Mouse (Mus musculus): ENCODE measurements at regions not wholly inside any gene's neighbourhood (a gene's known extent, or its start where the extent isn't known, plus 50 kb on each side); places are given as distances from the start of the nearest gene placed in this dataset.

GRCm38 (mm10) chr5:75346836-75347773, 195.0 kb downstream of the Pdgfra start:
- DNase-seq, result no peak

DNA sequence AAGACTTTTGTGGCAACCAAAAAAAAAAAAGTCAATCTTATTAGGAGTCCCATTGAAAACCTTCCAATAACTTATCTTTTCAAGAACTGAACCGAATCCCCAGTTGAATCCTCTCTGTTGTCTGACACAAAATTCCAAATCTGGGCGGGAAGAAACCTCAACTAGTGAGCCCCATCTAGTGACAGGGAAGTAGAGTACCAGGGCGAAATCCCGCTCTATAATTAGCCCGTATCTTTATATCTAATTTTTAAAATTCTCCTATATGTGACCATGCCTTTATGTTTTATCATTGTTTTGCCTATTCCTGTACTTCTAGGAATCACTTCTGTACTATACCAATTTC, 195.7 kb downstream of the Pdgfra start:
- no peak for DNase-seq

DNA sequence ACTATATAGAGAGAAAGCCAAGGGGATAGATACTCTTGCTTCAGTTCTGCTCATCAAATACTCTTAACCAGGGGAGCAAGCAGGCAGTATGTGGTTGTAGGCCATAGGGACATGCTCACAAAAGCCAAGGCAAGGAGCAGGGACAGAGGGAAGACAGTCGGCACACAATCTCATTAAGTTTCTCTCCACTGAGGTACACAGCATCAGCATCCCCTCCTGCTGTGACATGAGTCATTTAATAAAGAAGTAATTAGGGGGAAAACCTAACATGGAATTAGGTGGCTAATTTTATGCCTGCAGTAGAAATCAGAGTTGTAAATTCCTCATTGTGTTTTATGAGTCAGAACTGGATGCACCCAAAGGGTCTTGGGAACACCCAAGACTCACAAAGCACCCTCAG, 203.2 kb downstream of the Pdgfra start:
- no peak for DNase-seq

GRCm38 (mm10) chr5:75358869-75359268, 206.8 kb downstream of the Pdgfra start:
- DNase-seq, result no peak

- no peak for DNase-seq
Observed at GRCm38 (mm10) chr5:75363832-75364231, 210.9 kb upstream of the Kit start.

GRCm38 (mm10) chr5:75367282-75367681, 207.4 kb upstream of the Kit start:
- no peak for DNase-seq

DNA sequence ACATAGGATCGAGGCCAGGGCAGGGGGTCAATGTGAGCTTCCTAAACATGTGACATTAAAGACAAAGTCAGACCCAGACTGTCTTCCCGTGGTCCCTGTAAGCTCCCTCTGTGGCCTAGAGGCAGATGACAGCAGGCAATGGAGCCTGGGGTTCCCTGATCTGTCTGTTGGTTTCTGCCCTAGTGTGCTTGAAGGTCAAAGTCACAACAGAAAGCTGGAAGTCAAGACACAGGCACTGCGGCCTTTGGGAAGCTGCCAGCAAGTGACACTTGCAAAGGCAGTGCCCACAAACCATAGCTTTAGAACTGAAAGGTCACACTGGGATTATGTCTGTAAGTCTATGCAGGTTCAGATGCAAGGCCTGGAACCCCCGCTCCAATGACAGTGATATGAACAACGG, 206.0 kb upstream of the Kit start:
- no peak for DNase-seq

- DNase-seq, result no peak
Observed at GRCm38 (mm10) chr5:75372849-75373248, 201.9 kb upstream of the Kit start.

- peak; percentile 9 for DNase-seq
Observed at GRCm38 (mm10) chr5:75377311-75378300, 197.1 kb upstream of the Kit start.

GRCm38 (mm10) chr5:75378655-75379054, 196.1 kb upstream of the Kit start:
- DNase-seq, result no peak

- no peak for DNase-seq
Observed at GRCm38 (mm10) chr5:75380340-75380739, 194.4 kb upstream of the Kit start.

DNA sequence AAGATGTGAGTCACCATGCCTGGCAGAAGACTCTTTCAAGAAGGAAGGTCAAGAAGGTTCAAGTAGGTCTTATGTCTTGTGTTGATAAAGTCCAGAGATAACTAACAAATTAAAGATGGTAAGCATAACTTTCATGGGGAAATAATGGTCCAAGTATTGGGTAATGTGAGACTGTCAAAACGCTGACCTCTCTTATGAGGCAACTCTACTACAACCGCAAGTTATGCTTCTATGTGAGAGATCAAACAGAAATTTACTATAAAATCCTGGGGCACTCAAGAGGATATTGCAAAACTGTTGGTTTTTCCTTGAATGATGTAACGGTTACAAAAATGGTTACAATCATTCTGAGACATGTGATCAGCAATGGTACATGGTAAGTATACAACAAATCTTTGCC, 192.6 kb upstream of the Kit start:
- no peak for DNase-seq

DNA sequence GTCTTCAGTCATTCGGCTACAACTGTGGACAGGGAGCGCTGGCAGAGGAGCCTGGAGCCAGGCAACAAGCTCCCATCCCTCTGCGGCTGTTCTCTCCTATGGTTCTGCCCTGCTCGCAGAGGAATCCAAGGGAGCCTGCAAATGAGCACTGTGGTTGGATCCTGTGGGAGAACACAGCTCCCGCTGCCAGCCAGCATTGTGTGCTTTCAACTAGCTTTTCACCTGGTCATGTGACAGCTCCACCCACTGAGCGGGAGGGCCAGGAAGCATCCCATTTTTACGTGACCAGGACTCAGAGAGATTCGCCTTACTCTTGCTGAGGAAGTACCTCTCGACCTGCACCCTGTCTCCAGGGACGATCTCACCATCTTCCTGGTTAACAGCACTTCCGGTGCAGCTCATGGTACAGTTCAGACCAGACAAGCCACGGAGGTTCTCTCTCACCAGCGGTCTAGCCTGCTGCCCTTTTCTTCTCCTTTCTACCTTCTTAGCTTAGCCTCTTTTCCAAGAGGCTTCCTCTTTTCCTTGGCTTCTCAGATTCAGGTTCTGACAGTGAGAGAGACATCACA, 186.7 kb upstream of the Kit start:
- no peak for DNase-seq

- no peak for DNase-seq
Observed at GRCm38 (mm10) chr5:75388699-75389260, 185.9 kb upstream of the Kit start.

- no peak for DNase-seq
Observed at GRCm38 (mm10) chr5:75389433-75389971, 185.2 kb upstream of the Kit start.

GRCm38 (mm10) chr5:75398820-75399219, 175.9 kb upstream of the Kit start:
- no peak for DNase-seq

DNA sequence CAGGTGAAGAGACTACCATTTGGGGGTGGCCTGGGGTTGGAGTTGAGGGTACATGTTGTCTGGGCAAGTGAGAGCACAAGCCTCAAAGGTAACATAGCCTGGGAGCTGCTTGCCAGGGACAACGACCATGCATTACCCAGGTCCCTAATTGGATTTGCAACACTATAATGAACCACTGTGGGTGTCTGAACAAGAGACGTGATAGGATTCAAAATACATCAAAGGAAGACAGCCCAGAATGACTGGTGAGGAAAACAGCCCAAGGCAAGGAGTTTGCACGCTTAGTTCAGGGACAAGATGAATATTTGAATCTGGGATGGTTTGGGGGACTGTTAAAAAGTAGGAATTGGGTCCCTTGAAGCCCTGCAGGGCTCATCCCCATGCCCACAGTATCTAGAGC, 173.0 kb upstream of the Kit start:
- no peak for DNase-seq

DNA sequence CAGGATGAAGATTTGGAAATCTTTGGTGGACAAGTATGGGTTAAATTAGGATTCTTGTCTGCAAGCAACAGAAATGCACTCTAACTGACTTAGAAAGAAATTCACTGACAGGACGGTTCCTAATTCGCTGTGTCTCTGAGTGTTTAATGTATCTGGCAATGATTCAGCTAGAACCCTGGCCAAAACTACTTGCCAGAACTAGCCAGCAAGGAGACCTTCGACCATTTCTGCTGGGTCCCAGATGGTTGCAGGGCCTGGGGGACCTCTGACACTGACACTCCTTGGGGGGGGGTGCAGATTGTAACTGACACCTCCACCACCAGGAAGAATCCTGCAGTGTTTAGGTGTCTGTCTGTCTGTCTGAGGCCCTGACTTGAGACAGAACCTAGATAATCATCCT, 172.1 kb upstream of the Kit start:
- no peak for DNase-seq

GRCm38 (mm10) chr5:75403531-75403930, 171.2 kb upstream of the Kit start:
- no peak for DNase-seq

- DNase-seq, result no peak
Observed at GRCm38 (mm10) chr5:75404601-75405285, 170.0 kb upstream of the Kit start.

- DNase-seq, result no peak
Observed at GRCm38 (mm10) chr5:75405496-75405895, 169.2 kb upstream of the Kit start.

DNA sequence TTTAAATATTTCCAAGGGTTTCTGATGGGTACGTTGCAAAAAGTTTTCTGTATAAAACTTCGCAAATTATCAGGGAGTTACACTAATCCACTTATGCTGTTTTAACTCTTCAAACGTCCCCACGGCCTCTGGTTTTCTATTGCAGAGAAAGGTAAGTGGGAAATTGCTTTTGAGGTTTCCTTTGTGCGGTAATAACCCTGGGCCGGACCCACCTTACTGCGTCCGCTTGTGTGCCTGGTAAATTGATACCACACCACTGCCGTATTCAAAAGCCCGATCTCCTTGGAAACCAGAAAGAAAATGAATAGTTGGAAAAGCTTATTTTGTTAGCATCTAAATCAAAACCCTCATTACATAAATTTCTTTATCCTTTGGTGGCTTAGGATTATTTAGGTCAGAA, 167.0 kb upstream of the Kit start:
- DNase-seq, result no peak
